Mouse (Mus musculus): ENCODE measurements around the gene Btla. TPM values are rescaled to one million over a fixed set of nuclear protein-coding genes. Genes with fewer than 3 reads are reported as not detected.

The Btla gene
- polyA plus RNA-seq, 1 experiment from 2014 or later, result 0.10 TPM

DNA sequence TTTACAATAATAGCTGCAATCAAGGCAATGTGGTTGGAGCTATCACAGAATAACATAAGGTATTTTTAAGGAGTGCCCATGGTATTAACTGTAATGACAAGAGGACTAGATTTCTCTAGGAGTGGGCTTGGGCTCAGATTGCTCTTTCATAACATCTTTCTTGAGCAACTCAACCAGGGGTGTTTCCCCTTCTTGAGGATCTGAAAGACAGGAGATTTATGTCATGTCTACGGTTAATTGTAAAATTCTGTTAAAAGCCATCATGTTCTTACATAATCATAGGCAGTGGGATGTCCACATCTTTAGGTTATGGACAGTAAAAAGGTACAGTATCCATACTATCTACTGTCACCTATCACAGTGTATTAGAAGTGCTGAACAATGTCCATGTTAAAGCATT, 7.2 kb downstream of the Btla start:
- H3K4me2 ChIP-seq, result no peak overlapping the region
- no peak overlapping the region for H3K9ac ChIP-seq
- no peak overlapping the region for H3K4me3 ChIP-seq
- no peaks in the 10 kb centered on the region for H3K4me1 ChIP-seq
- ATAC-seq (ENCODE audit: borderline replicate concordance, extremely low read depth, low FRiP score, low TSS enrichment), result no peak
- no peaks in the 10 kb centered on the region for H3K36me3 ChIP-seq
- H3K9me3 ChIP-seq, result no peaks in the 10 kb centered on the region
- H3K27me3 ChIP-seq, result no peaks in the 10 kb centered on the region
- no peak overlapping the region for H3K27ac ChIP-seq
- 86% methylated on average over 1 of the region's 1 CpGs for WGBS

DNA sequence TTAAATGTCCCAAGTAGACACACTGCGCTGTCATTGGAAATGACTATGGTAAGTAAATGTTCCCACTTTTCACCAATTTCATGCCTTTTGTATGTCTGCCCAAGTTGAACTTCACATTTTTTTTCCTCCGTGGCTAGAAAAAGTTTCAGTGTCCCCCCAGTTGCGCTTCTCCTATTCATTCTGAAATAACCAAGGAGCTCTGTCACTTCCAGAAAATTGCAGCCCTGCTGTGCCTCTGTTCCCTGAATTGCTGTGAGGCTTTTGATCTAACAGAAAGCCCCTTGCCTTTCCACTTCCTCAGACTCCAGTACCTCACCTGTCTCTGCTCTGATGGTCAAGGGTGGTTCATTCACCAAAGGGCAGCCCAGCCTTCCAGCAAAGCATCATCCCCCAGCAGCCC, 8.9 kb downstream of the Btla start:
- no peak overlapping the region for H3K9ac ChIP-seq
- H3K9me3 ChIP-seq, result no peaks in the 10 kb centered on the region
- no peak for ATAC-seq (ENCODE audit: borderline replicate concordance, extremely low read depth, low FRiP score, low TSS enrichment)
- H3K4me3 ChIP-seq, result no peak overlapping the region
- H3K36me3 ChIP-seq, result no peaks in the 10 kb centered on the region
- 82% methylated on average over 3 of the region's 3 CpGs for WGBS
- no peak overlapping the region for H3K27ac ChIP-seq
- no peaks in the 10 kb centered on the region for H3K4me1 ChIP-seq
- H3K27me3 ChIP-seq, result no peaks in the 10 kb centered on the region
- no peak overlapping the region for H3K4me2 ChIP-seq

DNA sequence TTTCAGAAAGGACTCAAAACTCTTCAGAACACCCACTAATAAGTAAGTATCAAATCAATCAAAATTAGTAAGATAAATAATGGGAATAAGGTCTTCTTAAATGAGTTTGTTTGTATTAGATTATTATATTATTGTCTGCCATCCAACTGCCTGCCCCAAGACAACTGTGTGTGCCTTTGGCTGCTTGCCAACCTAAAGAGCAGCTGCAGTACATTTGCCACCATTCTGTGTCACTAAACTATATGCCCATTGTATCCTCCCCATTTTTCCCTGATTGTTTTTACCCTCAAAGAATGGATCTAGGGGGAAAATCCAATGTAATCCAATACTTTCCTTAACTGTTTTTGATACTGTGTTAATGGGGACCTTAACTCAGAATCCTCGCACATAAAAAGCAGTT, 18.6 kb downstream of the Btla start:
- no peaks in the 10 kb centered on the region for H3K4me1 ChIP-seq
- H3K36me3 ChIP-seq, result no peaks in the 10 kb centered on the region
- no peak for ATAC-seq (ENCODE audit: borderline replicate concordance, extremely low read depth, low FRiP score, low TSS enrichment)
- H3K9me3 ChIP-seq, result no peaks in the 10 kb centered on the region
- H3K27me3 ChIP-seq, result no peaks in the 10 kb centered on the region
- no peak overlapping the region for H3K4me2 ChIP-seq
- no peak overlapping the region for H3K9ac ChIP-seq
- H3K27ac ChIP-seq, result no peak overlapping the region
- WGBS, result 87% methylated on average over 1 of the region's 1 CpGs
- H3K4me3 ChIP-seq, result no peak overlapping the region

DNA sequence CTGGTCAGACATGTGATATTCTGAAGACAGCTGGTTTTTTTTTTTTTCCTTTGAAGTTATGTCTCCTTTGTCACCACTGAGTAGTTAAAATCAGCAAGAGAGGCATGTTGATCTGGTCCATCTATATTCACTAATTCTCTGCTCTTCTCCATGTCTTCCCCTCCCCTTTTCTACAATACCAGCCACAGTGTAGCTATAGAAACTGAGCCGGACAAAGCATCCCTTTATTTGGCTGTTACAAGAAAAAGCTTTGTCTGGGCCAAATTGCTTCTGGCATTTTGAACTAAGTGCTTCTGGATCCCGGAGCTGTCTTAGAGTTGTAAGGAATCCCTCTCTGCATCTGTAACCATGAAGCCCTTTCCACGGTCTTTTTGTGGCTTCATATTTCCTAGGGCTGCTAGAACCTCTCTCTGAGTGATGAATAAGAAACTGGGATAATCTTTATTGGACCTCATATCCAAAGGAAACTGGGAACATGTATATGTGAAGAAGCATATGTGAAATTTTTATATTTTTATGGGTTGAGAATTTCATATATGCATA, 20.9 kb downstream of the Btla start:
- 55% methylated on average over 3 of the region's 3 CpGs for WGBS
- Histone ChIP-seq H3K27me3 (no peaks in the 10 kb centered on the region), H3K36me3 (no peaks in the 10 kb centered on the region), H3K9me3 (no peaks in the 10 kb centered on the region), H3K9ac (no peak overlapping the region), H3K4me2 (no peak overlapping the region), H3K4me1 (no peaks in the 10 kb centered on the region), H3K4me3 (no peak overlapping the region), H3K27ac (no peak overlapping the region)
- no peak for ATAC-seq (ENCODE audit: borderline replicate concordance, extremely low read depth, low FRiP score, low TSS enrichment)

DNA sequence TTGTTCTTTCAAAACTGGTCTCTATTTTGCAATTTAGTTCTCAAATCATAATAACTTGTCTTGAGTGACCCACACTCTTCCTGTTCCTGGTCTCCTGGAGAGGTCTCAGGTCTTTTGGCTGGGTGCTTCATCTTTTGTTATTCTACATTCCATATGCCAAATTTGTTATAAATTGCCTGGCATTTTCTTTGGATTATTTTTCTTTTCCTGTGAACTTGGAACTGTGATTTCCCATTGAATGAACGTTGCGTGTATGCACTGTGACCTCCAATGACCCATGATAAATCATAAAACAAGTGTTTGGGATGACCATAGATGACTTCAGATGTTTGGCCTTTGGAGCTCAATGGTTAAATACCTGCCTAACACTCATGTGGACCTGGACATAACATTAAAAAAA, 25.6 kb downstream of the Btla start:
- H3K27me3 ChIP-seq, result no peaks in the 10 kb centered on the region
- 33% methylated on average over 2 of the region's 2 CpGs for WGBS
- H3K4me3 ChIP-seq, result no peak overlapping the region
- no peak overlapping the region for H3K9ac ChIP-seq
- ATAC-seq (ENCODE audit: borderline replicate concordance, extremely low read depth, low FRiP score, low TSS enrichment), result no peak
- no peaks in the 10 kb centered on the region for H3K4me1 ChIP-seq
- no peaks in the 10 kb centered on the region for H3K36me3 ChIP-seq
- no peak overlapping the region for H3K4me2 ChIP-seq
- no peak overlapping the region for H3K27ac ChIP-seq
- no peaks in the 10 kb centered on the region for H3K9me3 ChIP-seq

DNA sequence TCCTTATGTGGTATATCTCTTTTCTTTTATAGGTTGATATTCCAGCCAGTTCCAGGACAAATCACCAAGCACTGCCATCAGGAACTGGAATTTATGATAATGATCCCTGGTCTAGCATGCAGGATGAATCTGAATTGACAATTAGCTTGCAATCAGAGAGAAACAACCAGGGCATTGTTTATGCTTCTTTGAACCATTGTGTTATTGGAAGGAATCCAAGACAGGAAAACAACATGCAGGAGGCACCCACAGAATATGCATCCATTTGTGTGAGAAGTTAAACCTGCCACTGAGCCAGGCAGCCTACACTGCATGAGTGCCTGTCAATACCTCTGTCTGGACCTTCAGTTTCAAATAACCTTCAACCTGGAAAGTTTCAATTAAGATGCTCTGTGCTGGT, 26.2 kb downstream of the Btla start:
- Histone ChIP-seq H3K4me1 (0 out of 2 replicates have a peak, but pooled peaks cover 4% of the 10 kb centered on the region), H3K9me3 (no peaks in the 10 kb centered on the region), H3K27ac (no peak overlapping the region), H3K27me3 (no peaks in the 10 kb centered on the region), H3K9ac (no peak overlapping the region), H3K4me2 (no peak overlapping the region), H3K36me3 (no peaks in the 10 kb centered on the region), H3K4me3 (no peak overlapping the region)
- no peak for ATAC-seq (ENCODE audit: borderline replicate concordance, extremely low read depth, low FRiP score, low TSS enrichment)

DNA sequence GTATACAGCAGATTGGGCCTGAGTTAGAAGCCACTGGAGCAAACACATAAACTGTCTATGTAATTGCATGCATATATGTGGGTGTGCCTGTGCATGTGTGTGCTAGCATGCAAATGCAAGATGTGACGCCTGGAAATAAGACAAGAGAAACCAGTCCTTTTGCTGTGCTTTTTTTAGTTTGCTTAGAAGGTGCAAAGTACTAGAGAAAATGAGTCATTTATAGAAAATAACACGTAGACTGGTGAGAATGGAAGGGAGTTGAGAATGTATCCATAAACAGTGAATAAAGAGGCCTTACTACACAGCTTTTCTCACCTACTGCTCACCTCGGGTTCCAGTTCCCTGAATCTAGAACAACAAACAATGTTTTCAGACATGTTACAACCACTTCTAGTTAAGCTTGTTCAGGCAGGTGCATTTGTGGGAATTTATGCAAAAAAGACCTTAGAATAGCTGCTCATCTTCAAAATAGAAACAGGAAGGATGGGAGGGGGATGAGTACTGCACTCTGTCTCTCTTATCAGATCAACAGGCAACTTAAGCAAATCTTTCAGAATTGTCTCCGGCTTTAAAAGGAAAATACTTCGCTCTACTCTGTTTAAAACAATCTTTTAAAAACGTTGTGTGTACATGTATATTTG, 27.8 kb downstream of the Btla start:
- no peaks in the 10 kb centered on the region for H3K27me3 ChIP-seq
- 0 out of 2 replicates have a peak, but pooled peaks cover 4% of the 10 kb centered on the region for H3K4me1 ChIP-seq
- no peaks in the 10 kb centered on the region for H3K36me3 ChIP-seq
- H3K9me3 ChIP-seq, result no peaks in the 10 kb centered on the region
- no peak overlapping the region for H3K27ac ChIP-seq
- H3K4me3 ChIP-seq, result no peak overlapping the region
- H3K4me2 ChIP-seq, result no peak overlapping the region
- WGBS, result 74% methylated on average over 6 of the region's 6 CpGs
- no peak for ATAC-seq (ENCODE audit: borderline replicate concordance, extremely low read depth, low FRiP score, low TSS enrichment)
- no peak overlapping the region for H3K9ac ChIP-seq

DNA sequence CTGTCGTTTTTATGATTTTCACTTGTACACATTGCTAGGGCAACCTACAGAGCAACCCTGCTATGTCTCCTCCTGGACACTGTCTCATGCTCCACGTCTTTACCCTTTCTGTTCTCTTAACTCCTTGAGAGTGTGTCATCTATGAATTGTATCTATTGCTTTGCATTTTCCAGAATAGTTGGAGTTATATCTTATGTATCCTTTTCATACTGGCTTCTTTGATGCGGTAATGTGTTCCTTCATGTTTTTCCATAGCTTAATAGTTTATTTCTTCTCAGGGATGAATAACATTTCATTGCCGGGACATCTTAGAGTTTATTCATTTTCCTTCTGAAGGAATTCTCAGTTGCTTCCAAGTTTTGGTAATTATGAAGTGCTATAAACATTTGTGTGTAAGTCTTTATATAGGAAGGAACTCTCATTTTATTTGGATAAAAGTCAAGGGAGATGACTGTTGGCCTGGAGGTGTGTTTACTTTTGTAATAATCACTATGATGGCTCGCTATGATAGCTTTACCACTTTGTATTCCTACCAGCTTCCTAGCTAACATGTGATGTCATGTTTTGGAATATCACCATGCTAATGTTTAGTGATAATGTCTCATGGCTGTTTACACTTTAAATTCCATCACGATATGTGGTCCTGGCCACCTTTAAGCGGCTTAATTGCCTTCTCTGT, 31.2 kb downstream of the Btla start:
- Histone ChIP-seq H3K27ac (peak overlapping the region; percentile 41; the same call in 1 of the 2 replicates), H3K9me3 (no peaks in the 10 kb centered on the region), H3K4me2 (no peak overlapping the region), H3K4me1 (0 out of 2 replicates have a peak, but pooled peaks cover 4% of the 10 kb centered on the region), H3K36me3 (no peaks in the 10 kb centered on the region), H3K9ac (no peak overlapping the region), H3K27me3 (no peaks in the 10 kb centered on the region), H3K4me3 (no peak overlapping the region)
- ATAC-seq (ENCODE audit: borderline replicate concordance, extremely low read depth, low FRiP score, low TSS enrichment), result peak; percentile 67; the same call in 1 of the 2 replicates
- 49% methylated on average over 7 of the region's 7 CpGs for WGBS

DNA sequence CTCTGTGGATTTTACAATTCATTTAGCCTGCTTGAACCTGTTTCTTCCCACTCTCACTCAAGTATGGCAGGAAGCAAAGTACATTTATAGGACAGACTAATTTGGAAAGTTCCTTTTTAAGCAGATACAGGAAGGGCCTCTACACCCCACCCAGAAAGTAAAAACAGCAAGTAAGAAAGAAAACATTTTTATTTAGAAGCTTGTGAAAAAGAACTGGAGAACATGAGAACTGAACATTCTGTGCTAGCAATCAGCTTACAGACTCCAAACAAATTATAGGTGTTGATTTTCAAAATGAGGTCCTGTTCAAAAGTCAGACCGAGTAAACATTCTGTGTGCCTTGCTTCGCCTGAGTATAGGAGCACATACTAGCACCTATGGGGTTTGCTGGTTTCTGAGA, 32.8 kb downstream of the Btla start:
- Histone ChIP-seq H3K9ac (no peak overlapping the region), H3K27ac (no peak overlapping the region), H3K4me2 (no peak overlapping the region), H3K4me3 (no peak overlapping the region), H3K36me3 (no peaks in the 10 kb centered on the region), H3K4me1 (0 out of 2 replicates have a peak, but pooled peaks cover 4% of the 10 kb centered on the region), H3K9me3 (no peaks in the 10 kb centered on the region), H3K27me3 (no peaks in the 10 kb centered on the region)
- WGBS, result 76% methylated on average over 2 of the region's 2 CpGs
- ATAC-seq (ENCODE audit: borderline replicate concordance, extremely low read depth, low FRiP score, low TSS enrichment), result no peak

DNA sequence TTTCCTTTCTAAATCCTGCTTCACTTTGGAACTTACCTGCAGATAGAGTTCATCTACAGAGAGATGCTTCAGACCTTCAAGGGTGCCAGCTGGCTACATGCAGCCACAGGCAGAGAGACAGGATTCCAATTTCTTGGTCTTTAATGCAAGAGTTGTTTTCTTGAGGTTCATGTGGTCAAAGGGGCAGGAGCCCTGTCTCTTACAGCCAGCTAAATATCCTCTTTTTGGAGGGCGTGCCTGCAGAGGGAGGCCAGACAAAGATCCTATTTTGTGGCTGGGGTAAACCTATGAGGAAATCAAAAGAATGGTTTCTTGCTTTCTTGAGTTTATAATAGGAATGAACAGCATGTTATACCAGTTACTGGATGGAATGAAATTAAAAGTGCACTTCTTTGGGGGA, 33.5 kb downstream of the Btla start:
- WGBS, result 88% methylated on average over 1 of the region's 1 CpGs
- H3K4me2 ChIP-seq, result no peak overlapping the region
- no peaks in the 10 kb centered on the region for H3K36me3 ChIP-seq
- H3K27me3 ChIP-seq, result no peaks in the 10 kb centered on the region
- H3K9ac ChIP-seq, result no peak overlapping the region
- H3K4me3 ChIP-seq, result no peak overlapping the region
- H3K27ac ChIP-seq, result no peak overlapping the region
- no peak for ATAC-seq (ENCODE audit: borderline replicate concordance, extremely low read depth, low FRiP score, low TSS enrichment)
- H3K9me3 ChIP-seq, result no peaks in the 10 kb centered on the region
- 0 out of 2 replicates have a peak, but pooled peaks cover 4% of the 10 kb centered on the region for H3K4me1 ChIP-seq

DNA sequence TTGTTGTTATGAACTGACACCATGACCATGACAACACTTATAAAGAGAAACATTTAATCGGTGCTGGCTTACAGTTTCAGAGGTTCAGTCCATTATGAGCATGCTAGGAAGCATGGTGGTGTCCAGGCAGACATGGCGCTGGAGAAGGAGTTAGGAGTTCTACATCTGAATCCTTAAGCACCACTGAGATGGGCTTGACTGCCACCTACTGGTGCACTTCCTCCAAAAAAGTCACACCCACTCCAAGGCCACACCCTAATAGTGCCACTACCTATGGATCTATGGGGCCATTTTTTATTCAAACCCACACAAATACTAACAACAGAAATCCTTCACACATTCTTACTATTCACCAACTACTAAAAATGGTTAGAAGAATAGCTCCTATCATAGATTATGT, 35.5 kb downstream of the Btla start:
- Histone ChIP-seq H3K9ac (no peak overlapping the region), H3K27ac (no peak overlapping the region), H3K36me3 (no peaks in the 10 kb centered on the region), H3K9me3 (no peaks in the 10 kb centered on the region), H3K4me3 (no peak overlapping the region), H3K4me1 (0 out of 2 replicates have a peak, but pooled peaks cover 4% of the 10 kb centered on the region), H3K27me3 (no peaks in the 10 kb centered on the region), H3K4me2 (no peak overlapping the region)
- WGBS, result 81% methylated on average over 2 of the region's 2 CpGs
- ATAC-seq (ENCODE audit: borderline replicate concordance, extremely low read depth, low FRiP score, low TSS enrichment), result no peak

DNA sequence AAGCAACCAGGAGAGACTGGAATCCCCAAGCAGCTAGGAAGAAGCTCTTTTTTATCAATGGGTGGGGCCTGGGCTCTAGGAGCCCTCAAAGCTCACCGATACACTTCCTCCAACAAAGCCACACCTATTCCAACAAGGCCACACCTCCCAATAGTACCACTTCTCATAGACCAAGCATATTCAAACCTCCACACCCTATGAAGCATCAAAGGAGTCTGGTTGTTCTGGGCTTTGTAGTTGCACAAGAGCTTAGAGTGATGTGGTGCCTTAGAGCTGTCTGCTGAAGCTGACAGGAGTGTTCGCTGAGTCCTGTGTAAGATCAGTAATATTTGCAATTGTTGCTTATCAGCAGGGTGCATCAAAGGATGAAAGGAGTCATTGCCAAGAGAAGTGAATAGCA, 37.2 kb downstream of the Btla start:
- Histone ChIP-seq H3K4me2 (no peak overlapping the region), H3K36me3 (no peaks in the 10 kb centered on the region), H3K9ac (no peak overlapping the region), H3K4me1 (no peaks in the 10 kb centered on the region), H3K27ac (no peak overlapping the region), H3K9me3 (no peaks in the 10 kb centered on the region), H3K4me3 (no peak overlapping the region), H3K27me3 (no peaks in the 10 kb centered on the region)
- 81% methylated on average over 2 of the region's 2 CpGs for WGBS
- ATAC-seq (ENCODE audit: borderline replicate concordance, extremely low read depth, low FRiP score, low TSS enrichment), result no peak; the same call in 1 of the 2 replicates
